Mouse (Mus musculus) embryonic facial prominence, embryonic 14.5 days (tissue): Measurements from ENCODE around the gene Rasal1. TPM values are rescaled to one million over a fixed set of nuclear protein-coding genes. Genes with fewer than 3 reads are reported as not detected.

ENCODE experiments used
- ATAC-seq: fragments of 200-750 bp; cut with Nextera tagmentation; 2 replicates; pipeline ENCODE4 v1.8.0; 2017; ENCODE audit warnings: low read depth, moderate number of reproducible peaks, moderate TSS enrichment
- DNase-seq: peaks from one replicate; pipeline ENCODE4 v3.0.0-alpha.2; 2015; ENCODE audit warnings: low spot score
- H3K27ac ChIP-seq: fragments of 300-500 bp; sonication (generic); replicated peaks from 2 replicates; pipeline ENCODE4 v1.5.1; 2014; ENCODE audit warnings: low read depth, mild to moderate bottlenecking, low read length, moderate library complexity
- H3K27me3 ChIP-seq: fragments of 300-500 bp; sonication (generic); replicated peaks from 2 replicates; pipeline ENCODE4 v1.6.1; 2014; ENCODE audit warnings: low read length; ENCODE audit not compliant: control insufficient read depth, insufficient read depth
- H3K36me3 ChIP-seq: fragments of 300-500 bp; sonication (generic); 2 replicates; pipeline ENCODE4 v1.6.1; 2014; ENCODE audit warnings: low read length, mixed read lengths; ENCODE audit not compliant: control insufficient read depth, insufficient read depth
- H3K4me1 ChIP-seq: fragments of 300-500 bp; sonication (generic); 2 replicates; pipeline ENCODE4 v1.6.1; 2014; ENCODE audit warnings: antibody characterized with exemption, low read length; ENCODE audit not compliant: control insufficient read depth, insufficient read depth
- H3K4me2 ChIP-seq: fragments of 300-500 bp; sonication (generic); 2 replicates; pipeline ENCODE4 v1.6.1; 2014; ENCODE audit warnings: low read depth, mild to moderate bottlenecking, low read length, moderate library complexity, mixed read lengths
- H3K4me3 ChIP-seq: fragments of 300-500 bp; sonication (generic); 2 replicates; pipeline ENCODE4 v1.5.1; 2014; ENCODE audit warnings: low read depth, mild to moderate bottlenecking, low read length
- H3K9ac ChIP-seq: fragments of 300-500 bp; sonication (generic); 2 replicates; pipeline ENCODE4 v1.6.1; 2014; ENCODE audit warnings: low read depth, mild to moderate bottlenecking, low read length, moderate library complexity, mixed read lengths
- H3K9me3 ChIP-seq: fragments of 300-500 bp; sonication (generic); 2 replicates; pipeline ENCODE4 v1.6.1; 2016; ENCODE audit warnings: low read length; ENCODE audit not compliant: control insufficient read depth
- WGBS: fragments of 180-500 bp; shearing (Covaris S2); extraction: QIAGEN DNeasy Blood & Tissue Kit; methylation state at CpG from one replicate; pipeline ENCODE4 v1.1.7; 2014; 5-methylcytosine and 5-hydroxymethylcytosine counted together
- polyA plus RNA-seq: library from polyadenylated mRNA; unstranded; fragments of >200 nt; fragmentation: Nextera tagmentation; extraction: Ambion mirVana; gene quantifications from 2 replicates; pipeline ENCODE4 v1.2.1, GENCODE M21; 2014

The Rasal1 gene
- polyA plus RNA-seq, 1 experiment from 2014 or later, result 1.4 TPM

- ATAC-seq (no peak), DNase-seq (no peak)
- no peak overlapping the region for H3K27ac ChIP-seq
- no peaks in the 10 kb centered on the region for H3K4me1 ChIP-seq
- H3K9me3 ChIP-seq, result no peaks in the 10 kb centered on the region
- H3K9ac ChIP-seq, result no peak overlapping the region
- no peak overlapping the region for H3K4me3 ChIP-seq
- 80% methylated on average over 3 of the region's 3 CpGs for WGBS
- H3K4me2 ChIP-seq, result no peak overlapping the region
- H3K36me3 ChIP-seq, result no peaks in the 10 kb centered on the region
- H3K27me3 ChIP-seq, result peaks cover 28% of the 10 kb centered on the region
Observed at GRCm38 (mm10) chr5:120687484-120687851, 38.9 kb downstream of the Rasal1 start.

DNA sequence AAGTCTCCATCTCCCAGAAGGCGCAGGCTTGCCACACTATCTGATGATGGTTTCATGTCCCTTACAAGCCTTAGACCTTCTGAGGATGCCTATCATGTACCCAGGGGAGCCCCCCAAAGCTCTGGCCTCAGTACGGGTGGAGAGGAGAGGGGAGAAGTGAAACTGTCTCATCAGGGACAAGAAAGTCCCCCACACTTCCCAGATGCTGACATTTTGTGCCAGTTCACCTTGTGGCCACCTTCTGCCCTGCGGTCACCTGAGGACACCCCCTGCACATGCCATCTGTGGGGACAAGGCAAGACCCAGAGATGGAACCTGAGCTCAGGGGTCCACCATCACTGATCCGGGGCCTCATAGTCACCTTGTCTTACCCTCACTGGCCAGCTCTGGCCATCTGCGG, 39.3 kb downstream of the Rasal1 start:
- H3K27me3 ChIP-seq, result peaks cover 28% of the 10 kb centered on the region
- ATAC-seq (no peak), DNase-seq (no peak)
- H3K27ac ChIP-seq, result no peak overlapping the region
- no peak overlapping the region for H3K4me2 ChIP-seq
- H3K36me3 ChIP-seq, result no peaks in the 10 kb centered on the region
- H3K9me3 ChIP-seq, result no peaks in the 10 kb centered on the region
- no peak overlapping the region for H3K9ac ChIP-seq
- H3K4me3 ChIP-seq, result no peak overlapping the region
- whole genome bisulfite sequencing, result 92% methylated on average over 5 of the region's 5 CpGs
- H3K4me1 ChIP-seq, result no peaks in the 10 kb centered on the region

GRCm38 (mm10) chr5:120688434-120688833, 39.8 kb downstream of the Rasal1 start:
- Histone ChIP-seq H3K27ac (no peak overlapping the region), H3K4me1 (no peaks in the 10 kb centered on the region), H3K27me3 (peaks cover 27% of the 10 kb centered on the region), H3K36me3 (no peaks in the 10 kb centered on the region), H3K4me3 (no peak overlapping the region), H3K9me3 (no peaks in the 10 kb centered on the region), H3K4me2 (no peak overlapping the region), H3K9ac (no peak overlapping the region)
- WGBS, result 33% methylated on average over 4 of the region's 4 CpGs
- no peak for ATAC-seq
- no peak for DNase-seq

DNA sequence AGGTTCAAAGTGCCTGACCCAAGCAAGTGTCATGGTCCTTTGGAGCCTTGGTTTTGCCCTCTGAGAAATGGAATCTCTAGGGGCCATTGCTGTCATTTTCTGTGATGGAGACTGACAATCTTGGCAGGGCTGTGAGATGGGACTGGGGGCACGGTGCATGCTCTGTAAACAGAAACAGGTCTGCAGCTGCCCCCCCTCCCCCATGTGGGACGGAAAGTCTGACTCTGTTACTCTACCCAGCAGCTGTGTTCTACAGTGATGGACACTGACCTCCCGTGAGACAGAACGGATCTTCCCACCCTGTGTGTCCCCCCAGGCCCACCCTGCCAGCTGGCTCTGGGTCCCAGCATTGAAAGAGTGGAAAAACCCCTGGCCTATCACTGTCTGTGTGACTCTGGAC, 41.8 kb downstream of the Rasal1 start:
- WGBS, result 29% methylated on average over 4 of the region's 4 CpGs

DNA sequence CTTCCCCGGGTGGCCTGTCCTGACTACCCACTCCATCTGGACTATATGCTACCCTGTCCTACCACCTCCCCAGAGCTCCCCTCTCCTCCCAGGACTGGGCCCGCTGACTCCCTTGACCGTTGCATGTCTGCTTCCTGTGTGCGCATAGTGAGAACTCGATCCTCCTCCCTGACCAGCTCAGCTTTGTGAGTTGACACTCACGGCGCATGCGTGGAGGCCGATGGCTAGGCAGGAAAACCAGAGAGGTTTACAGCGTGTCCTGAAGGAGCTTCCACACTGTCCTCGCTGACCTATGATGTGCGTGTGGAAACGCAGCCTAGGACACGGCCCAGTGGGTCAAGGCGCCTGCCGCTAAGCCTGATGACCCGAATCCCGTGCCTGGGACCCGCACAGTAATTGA, 43.4 kb downstream of the Rasal1 start:
- Histone ChIP-seq H3K9ac (no peak overlapping the region), H3K27me3 (peaks cover 55% of the 10 kb centered on the region), H3K4me2 (no peak overlapping the region), H3K4me1 (0 out of 2 replicates have a peak, but pooled peaks cover 4% of the 10 kb centered on the region), H3K27ac (no peak overlapping the region), H3K4me3 (no peak overlapping the region), H3K9me3 (no peaks in the 10 kb centered on the region), H3K36me3 (peaks cover 4% of the 10 kb centered on the region; the same call in 1 of the 2 replicates)
- ATAC-seq (no peak), DNase-seq (no peak)
- 76% methylated on average over 19 of the region's 19 CpGs for WGBS

More for the DNA sequence above, 41.8 kb downstream of the Rasal1 start:
- Histone ChIP-seq H3K4me3 (no peak overlapping the region), H3K4me2 (no peak overlapping the region), H3K4me1 (0 out of 2 replicates have a peak, but pooled peaks cover 4% of the 10 kb centered on the region), H3K36me3 (peaks cover 4% of the 10 kb centered on the region; the same call in 1 of the 2 replicates), H3K27me3 (peaks cover 40% of the 10 kb centered on the region), H3K27ac (no peak overlapping the region), H3K9me3 (no peaks in the 10 kb centered on the region), H3K9ac (no peak overlapping the region)
- ATAC-seq, result peak; percentile 26; the same call in 1 of the 2 replicates
- DNase-seq, result no peak

- H3K9me3 ChIP-seq, result no peaks in the 10 kb centered on the region
- 53% methylated on average over 10 of the region's 38 CpGs for WGBS
- no peak overlapping the region for H3K27ac ChIP-seq
- ATAC-seq, result no peak
- H3K4me1 ChIP-seq, result 0 out of 2 replicates have a peak, but pooled peaks cover 4% of the 10 kb centered on the region
- no peak overlapping the region for H3K9ac ChIP-seq
- peaks cover 67% of the 10 kb centered on the region for H3K27me3 ChIP-seq
- peaks cover 4% of the 10 kb centered on the region; the same call in 1 of the 2 replicates for H3K36me3 ChIP-seq
- peak overlapping the region; percentile 25 for H3K4me3 ChIP-seq
- no peak for DNase-seq
- peak overlapping the region; percentile 46 for H3K4me2 ChIP-seq
Observed at GRCm38 (mm10) chr5:120693931-120694694, 45.5 kb downstream of the Rasal1 start.

GRCm38 (mm10) chr5:120694695-120695074, 46.1 kb downstream of the Rasal1 start:
- Histone ChIP-seq H3K36me3 (peaks cover 4% of the 10 kb centered on the region; the same call in 1 of the 2 replicates), H3K4me1 (0 out of 2 replicates have a peak, but pooled peaks cover 4% of the 10 kb centered on the region), H3K4me3 (peak overlapping the region; percentile 25), H3K27me3 (peaks cover 67% of the 10 kb centered on the region), H3K9ac (no peak overlapping the region), H3K27ac (no peak overlapping the region), H3K4me2 (peak overlapping the region; percentile 46), H3K9me3 (no peaks in the 10 kb centered on the region)
- ATAC-seq (no peak), DNase-seq (no peak)
- 10% methylated on average over 20 of the region's 41 CpGs for WGBS

DNA sequence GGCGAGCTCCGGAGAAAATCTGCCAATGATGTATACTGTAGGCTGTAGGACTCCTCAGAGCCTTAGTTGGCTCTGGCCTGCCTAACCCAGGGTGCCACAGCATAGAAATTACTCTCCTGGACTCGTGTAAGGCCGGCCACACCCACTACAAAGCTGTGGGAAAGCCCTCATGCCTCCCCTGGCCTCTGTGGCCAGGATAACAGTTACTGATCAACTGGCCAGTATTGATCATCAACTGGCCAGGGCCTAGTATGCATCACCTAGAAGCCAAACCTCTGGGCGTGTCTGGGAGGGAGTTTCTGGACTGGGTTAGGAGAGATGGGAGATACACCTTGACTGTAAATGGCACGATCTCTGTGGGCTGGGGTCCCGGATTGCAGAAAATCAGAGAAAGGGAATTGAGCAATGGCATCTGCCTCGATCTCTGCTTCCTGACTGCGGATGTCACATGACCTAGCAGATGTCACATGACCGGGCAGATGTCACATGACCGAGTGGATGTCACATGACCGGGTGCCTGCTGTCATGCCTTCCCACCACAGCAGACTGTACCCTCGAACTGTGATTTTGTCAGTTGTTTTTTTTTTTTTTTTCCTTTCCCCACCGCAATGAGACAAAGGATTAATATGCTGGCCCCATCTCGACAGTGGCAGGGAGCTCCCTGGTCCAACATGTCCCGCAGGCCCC, 47.6 kb downstream of the Rasal1 start:
- Histone ChIP-seq H3K4me3 (no peak overlapping the region), H3K9me3 (no peaks in the 10 kb centered on the region), H3K9ac (no peak overlapping the region), H3K27ac (no peak overlapping the region), H3K36me3 (peaks cover 4% of the 10 kb centered on the region; the same call in 1 of the 2 replicates), H3K4me2 (no peak overlapping the region), H3K27me3 (peaks cover 72% of the 10 kb centered on the region), H3K4me1 (0 out of 2 replicates have a peak, but pooled peaks cover 4% of the 10 kb centered on the region)
- ATAC-seq (no peak), DNase-seq (no peak)
- 74% methylated on average over 16 of the region's 16 CpGs for WGBS
